Mouse (Mus musculus) adrenal gland, postnatal 14 days (tissue): Measurements from ENCODE around the gene Zfp687. TPM values are rescaled to one million over a fixed set of nuclear protein-coding genes. Genes with fewer than 3 reads are reported as not detected.

Experiments used
- DNase-seq: peaks from one replicate; pipeline ENCODE4 v3.0.0; 2021; ENCODE audit warnings: mixed read lengths
- microRNA-seq, 2 experiments: library from miRNA; unstranded; fragments of <30 nt; microRNA quantifications; one replicate each; pipeline ENCODE4 v1.2.0; 2021
- total RNA-seq: library from RNA; stranded (reverse); gene quantifications from 2 replicates; pipeline ENCODE4 v1.2.3, GENCODE M21; 2021

The Zfp687 gene
- total RNA-seq, 1 experiment from 2014 or later, result 30.9 TPM

- no peak for DNase-seq
These were observed 54.9 kb downstream of the Zfp687 start for GRCm38 (mm10) chr3:94960322-94960721.

- no peak for DNase-seq
These were observed 55.4 kb downstream of the Zfp687 start for GRCm38 (mm10) chr3:94959871-94960270.

- no peak for DNase-seq
These were observed 57.0 kb downstream of the Zfp687 start for GRCm38 (mm10) chr3:94958295-94958694.

Small RNA genes within 50 kb of the gene (microRNA-seq; reads per million reads assigned to microRNA genes)
- 0.76 to 0.85 reads per million in 2 experiments for gene Mir7013

Other genes starting within 250 kb of the Zfp687 start
- gene Cgn, start 229.0 kb downstream of the Zfp687 start, total RNA-seq, result 2.0 and 3.3 TPM in 2 replicates
- gene Pogz, start 177.9 kb downstream of the Zfp687 start, total RNA-seq, result 29.1 and 31.4 TPM in 2 replicates
- 262 and 280 TPM in 2 replicates for gene Psmb4, start 128.5 kb downstream of the Zfp687 start, total RNA-seq
- gene Selenbp1, start 82.4 kb downstream of the Zfp687 start, total RNA-seq, result 68.0 and 87.5 TPM in 2 replicates
- gene Rfx5, start 61.4 kb downstream of the Zfp687 start, total RNA-seq, result 22.4 and 26.9 TPM in 2 replicates
- gene Pi4kb, start 40.7 kb downstream of the Zfp687 start, total RNA-seq, result 40.5 and 46.3 TPM in 2 replicates
- gene Psmd4, start 27.2 kb upstream of the Zfp687 start, total RNA-seq, result 218 and 243 TPM in 2 replicates
- 42.9 and 43.8 TPM in 2 replicates for gene Pip5k1a, start 91.5 kb upstream of the Zfp687 start, total RNA-seq
- 56.6 and 62.8 TPM in 2 replicates for gene Vps72, start 95.6 kb upstream of the Zfp687 start, total RNA-seq
- gene Tmod4, start 109.0 kb upstream of the Zfp687 start, total RNA-seq, result 1.4 TPM in 1 of 2 replicates, not detected in the other
- gene Scnm1, start 118.6 kb upstream of the Zfp687 start, total RNA-seq, result 39.8 and 43.6 TPM in 2 replicates
- 9.0 and 11.3 TPM in 2 replicates for gene Lysmd1, start 118.6 kb upstream of the Zfp687 start, total RNA-seq
- gene Tnfaip8l2, start 126.9 kb upstream of the Zfp687 start, total RNA-seq, result 1.7 and 7.8 TPM in 2 replicates
- 2.8 and 5.4 TPM in 2 replicates for gene Sema6c, start 145.0 kb upstream of the Zfp687 start, total RNA-seq
- gene Gabpb2, start 202.5 kb upstream of the Zfp687 start, total RNA-seq, result 22.6 and 26.4 TPM in 2 replicates
- gene Cdc42se1, start 213.3 kb upstream of the Zfp687 start, total RNA-seq, result 63.3 and 80.3 TPM in 2 replicates
- gene Mllt11, start 216.7 kb upstream of the Zfp687 start, total RNA-seq, result 6.9 and 15.1 TPM in 2 replicates
- gene Gm128, start 226.2 kb upstream of the Zfp687 start, total RNA-seq, result not detected in 2 replicates
- gene Bnipl, start 235.7 kb upstream of the Zfp687 start, total RNA-seq, result 0.19 and 0.34 TPM in 2 replicates